Mouse (Mus musculus) hindbrain, postnatal 0 days (tissue): ENCODE measurements at regions not wholly inside any gene's neighbourhood (a gene's known extent, or its start where the extent isn't known, plus 50 kb on each side); places are given as distances from the start of the nearest gene placed in this dataset.

Experiments
- ATAC-seq: fragments of 200-750 bp; cut with Nextera tagmentation; 2 replicates; pipeline ENCODE4 v1.8.0; 2017; ENCODE audit warnings: mild to moderate bottlenecking, moderate TSS enrichment, moderate library complexity
- DNase-seq: peaks from one replicate; pipeline ENCODE4 v3.0.0-alpha.2; 2015; ENCODE audit warnings: low spot score
- H3K27ac ChIP-seq: fragments of 300-500 bp; sonication (generic); 2 replicates; pipeline ENCODE4 v1.5.1; 2014; ENCODE audit warnings: mild to moderate bottlenecking
- H3K27me3 ChIP-seq: fragments of 300-500 bp; sonication (generic); 2 replicates; pipeline ENCODE4 v1.6.1; 2014; ENCODE audit warnings: low read length, mixed read lengths; ENCODE audit not compliant: insufficient read depth
- H3K36me3 ChIP-seq: fragments of 300-500 bp; sonication (generic); 2 replicates; pipeline ENCODE4 v1.6.1; 2014; ENCODE audit warnings: low read length, mixed read lengths; ENCODE audit not compliant: insufficient read depth
- H3K4me1 ChIP-seq: fragments of 300-500 bp; sonication (generic); 2 replicates; pipeline ENCODE4 v1.6.1; 2014; ENCODE audit warnings: antibody characterized with exemption, low read length, mixed read lengths; ENCODE audit not compliant: insufficient read depth
- H3K4me2 ChIP-seq: fragments of 300-500 bp; sonication (generic); 2 replicates; pipeline ENCODE4 v1.6.1; 2014; ENCODE audit warnings: low read depth, mild to moderate bottlenecking, low read length, moderate library complexity, mixed read lengths
- H3K4me3 ChIP-seq: fragments of 300-500 bp; sonication (generic); 2 replicates; pipeline ENCODE4 v1.5.1; 2014; ENCODE audit warnings: low read length
- H3K9ac ChIP-seq: fragments of 300-500 bp; sonication (generic); replicated peaks from 2 replicates; pipeline ENCODE4 v1.6.1; 2014; ENCODE audit warnings: mild to moderate bottlenecking, low read length, moderate library complexity, mixed read lengths
- H3K9me3 ChIP-seq: fragments of 300-500 bp; sonication (generic); 2 replicates; pipeline ENCODE4 v1.6.1; 2016; ENCODE audit warnings: low read length, mixed read lengths
- CTCF ChIP-seq: IDR thresholded peaks from 2 replicates; pipeline ENCODE4 v1.5.1; 2016; ENCODE audit warnings: antibody characterized with exemption, control low read depth, low read depth
- WGBS: fragments of 180-500 bp; shearing (Covaris S2); extraction: QIAGEN DNeasy Blood & Tissue Kit; methylation state at CpG from one replicate; pipeline ENCODE4 v1.1.7; 2014; 5-methylcytosine and 5-hydroxymethylcytosine counted together

DNA sequence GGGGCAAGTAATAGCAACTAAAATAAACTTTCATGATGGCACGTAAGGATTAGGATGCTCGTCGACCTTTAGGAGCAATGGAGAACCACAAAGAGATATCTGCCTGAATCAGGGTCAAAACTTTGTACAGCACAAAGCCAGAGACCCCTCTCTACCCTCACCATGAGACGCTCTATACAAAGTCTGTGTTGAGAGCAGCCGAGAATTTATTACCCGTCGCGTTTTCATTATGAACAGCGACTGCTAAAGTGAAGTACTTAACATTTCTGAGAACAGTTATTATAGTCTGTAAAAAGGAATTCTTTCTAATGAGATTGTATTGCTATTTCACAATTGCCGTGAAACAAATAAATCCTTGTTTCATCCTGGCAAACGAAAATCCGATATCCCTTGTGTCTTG, 296.1 kb upstream of the Rsrc1 start:
- Histone ChIP-seq H3K4me2 (no peak overlapping the region), H3K9ac (no peak overlapping the region), H3K9me3 (no peaks in the 10 kb centered on the region), H3K4me1 (0 out of 2 replicates have a peak, but pooled peaks cover 4% of the 10 kb centered on the region), H3K27ac (no peak overlapping the region), H3K36me3 (no peaks in the 10 kb centered on the region), H3K27me3 (no peaks in the 10 kb centered on the region), H3K4me3 (no peak overlapping the region)
- TF ChIP-seq CTCF, result no peak
- 74% methylated on average over 12 of the region's 12 CpGs for WGBS
- DNase-seq, result no peak
- ATAC-seq, result no peak

DNA sequence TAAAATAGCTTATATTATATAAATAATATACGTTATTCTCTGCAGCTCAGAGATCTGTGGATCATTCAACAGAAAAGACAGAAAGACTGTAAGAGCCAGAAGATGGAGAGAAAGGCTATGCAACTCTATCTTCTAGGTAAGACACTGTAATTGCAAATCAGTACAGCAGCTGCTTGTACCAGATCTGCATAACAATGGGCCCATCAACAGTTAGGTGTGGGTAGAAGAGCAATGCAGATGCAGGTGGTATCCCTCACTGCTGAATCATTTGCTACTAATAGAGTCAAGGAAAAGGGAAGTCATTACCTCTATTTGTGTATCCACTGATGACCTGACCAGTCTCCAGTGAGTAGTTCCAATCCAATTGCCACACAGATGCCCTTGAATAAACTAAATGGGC, 294.1 kb upstream of the Rsrc1 start:
- no peak overlapping the region for H3K4me3 ChIP-seq
- no peak for ATAC-seq
- H3K27me3 ChIP-seq, result no peaks in the 10 kb centered on the region
- no peak for TF ChIP-seq CTCF
- 90% methylated on average over 1 of the region's 1 CpGs for WGBS
- no peaks in the 10 kb centered on the region for H3K9me3 ChIP-seq
- no peak overlapping the region for H3K9ac ChIP-seq
- H3K4me2 ChIP-seq, result no peak overlapping the region
- H3K27ac ChIP-seq, result no peak overlapping the region
- H3K36me3 ChIP-seq, result no peaks in the 10 kb centered on the region
- no peak for DNase-seq
- H3K4me1 ChIP-seq, result 0 out of 2 replicates have a peak, but pooled peaks cover 4% of the 10 kb centered on the region

DNA sequence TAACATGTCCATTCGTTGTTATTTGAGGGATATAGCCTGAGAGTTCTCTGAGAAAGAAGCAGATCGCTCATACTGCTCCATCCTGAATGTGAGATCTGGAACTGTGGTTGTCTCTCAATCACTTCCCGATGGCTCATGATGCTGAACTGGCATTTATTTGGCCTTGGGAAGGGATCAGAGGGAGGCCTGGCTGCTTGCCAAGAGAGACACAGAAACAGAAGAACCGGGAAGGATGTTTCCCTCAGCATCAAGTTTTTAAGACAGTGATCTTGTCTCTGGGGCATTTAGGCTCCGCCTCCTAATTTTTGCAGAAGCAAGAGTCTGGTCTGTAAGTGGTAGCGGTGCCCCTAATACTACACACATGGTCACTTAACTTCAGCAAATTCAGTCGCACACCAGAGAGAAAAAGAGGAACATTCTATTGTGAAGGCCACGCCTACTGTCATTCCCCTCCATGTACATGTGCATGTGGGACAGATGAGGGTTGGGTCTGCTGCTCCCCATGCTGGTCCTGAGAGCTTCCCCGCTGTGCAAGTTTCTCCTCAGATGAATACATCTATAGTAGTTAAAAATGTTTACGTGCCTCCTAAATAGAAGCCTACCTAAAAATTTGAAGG, 290.2 kb upstream of the Rsrc1 start:
- Histone ChIP-seq H3K4me2 (no peak overlapping the region), H3K27me3 (no peaks in the 10 kb centered on the region), H3K27ac (no peak overlapping the region), H3K9me3 (no peaks in the 10 kb centered on the region), H3K4me3 (no peak overlapping the region), H3K36me3 (no peaks in the 10 kb centered on the region), H3K9ac (no peak overlapping the region), H3K4me1 (0 out of 2 replicates have a peak, but pooled peaks cover 4% of the 10 kb centered on the region)
- peak; percentile 34 for DNase-seq
- 71% methylated on average over 10 of the region's 10 CpGs for WGBS
- TF ChIP-seq CTCF, result no peak
- no peak for ATAC-seq

DNA sequence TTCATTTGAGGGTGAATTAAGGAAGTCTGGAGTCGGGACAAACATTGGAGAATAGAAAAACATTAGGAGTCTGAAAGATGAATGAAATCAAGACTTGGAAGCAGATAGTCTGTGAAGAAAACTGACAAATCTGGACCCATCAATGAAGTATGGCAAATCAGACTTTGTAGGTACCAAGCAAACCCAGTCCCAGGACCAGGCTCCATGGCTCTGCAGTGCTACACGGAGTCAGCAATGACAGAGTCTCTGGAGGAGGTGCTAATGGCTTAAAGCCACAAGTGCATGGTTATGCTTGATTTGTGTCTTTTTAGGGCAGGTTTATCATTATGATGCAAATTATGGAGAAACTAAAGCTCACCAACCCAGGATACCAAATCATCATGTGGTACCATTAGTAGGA, 286.1 kb upstream of the Rsrc1 start:
- H3K27ac ChIP-seq, result no peak overlapping the region
- ATAC-seq (no peak), DNase-seq (no peak)
- H3K36me3 ChIP-seq, result no peaks in the 10 kb centered on the region
- no peak overlapping the region for H3K4me3 ChIP-seq
- TF ChIP-seq CTCF, result no peak
- H3K9ac ChIP-seq, result no peak overlapping the region
- 87% methylated on average over 2 of the region's 2 CpGs for WGBS
- H3K27me3 ChIP-seq, result no peaks in the 10 kb centered on the region
- no peak overlapping the region for H3K4me2 ChIP-seq
- no peaks in the 10 kb centered on the region for H3K4me1 ChIP-seq
- H3K9me3 ChIP-seq, result no peaks in the 10 kb centered on the region

DNA sequence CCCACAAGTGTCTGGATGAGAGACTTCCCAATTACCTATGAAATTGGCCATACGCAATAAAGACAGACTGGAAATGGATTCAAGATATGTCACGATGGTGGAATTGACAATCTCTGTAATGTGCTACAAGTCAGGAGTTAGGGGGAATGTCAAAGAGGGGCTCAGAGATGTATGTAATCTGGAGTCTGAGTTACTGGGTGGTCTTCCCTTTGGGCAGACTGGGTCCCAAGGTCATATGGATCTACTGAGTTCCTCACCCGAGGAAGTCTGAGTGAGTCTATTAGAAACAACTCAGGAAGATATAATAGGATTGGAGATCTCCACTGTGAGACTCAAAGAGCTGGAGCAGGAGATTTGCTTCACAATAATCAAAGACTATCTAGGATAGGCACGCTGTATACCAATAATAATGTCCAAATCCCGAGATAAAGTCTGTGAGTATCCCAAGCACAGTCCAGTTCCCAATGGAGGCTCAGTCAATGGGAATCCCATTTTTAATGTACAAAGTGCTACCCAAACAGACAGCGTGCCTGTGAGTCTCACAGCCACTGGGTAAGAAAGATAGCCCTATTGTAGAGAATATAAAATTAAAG, 285.4 kb upstream of the Rsrc1 start:
- WGBS, result 77% methylated on average over 6 of the region's 6 CpGs
- H3K4me3 ChIP-seq, result no peak overlapping the region
- DNase-seq (no peak), ATAC-seq (no peak)
- TF ChIP-seq CTCF, result no peak
- H3K4me2 ChIP-seq, result no peak overlapping the region
- H3K4me1 ChIP-seq, result no peaks in the 10 kb centered on the region
- H3K9me3 ChIP-seq, result no peaks in the 10 kb centered on the region
- H3K27ac ChIP-seq, result no peak overlapping the region
- no peaks in the 10 kb centered on the region for H3K36me3 ChIP-seq
- H3K9ac ChIP-seq, result no peak overlapping the region
- H3K27me3 ChIP-seq, result no peaks in the 10 kb centered on the region

DNA sequence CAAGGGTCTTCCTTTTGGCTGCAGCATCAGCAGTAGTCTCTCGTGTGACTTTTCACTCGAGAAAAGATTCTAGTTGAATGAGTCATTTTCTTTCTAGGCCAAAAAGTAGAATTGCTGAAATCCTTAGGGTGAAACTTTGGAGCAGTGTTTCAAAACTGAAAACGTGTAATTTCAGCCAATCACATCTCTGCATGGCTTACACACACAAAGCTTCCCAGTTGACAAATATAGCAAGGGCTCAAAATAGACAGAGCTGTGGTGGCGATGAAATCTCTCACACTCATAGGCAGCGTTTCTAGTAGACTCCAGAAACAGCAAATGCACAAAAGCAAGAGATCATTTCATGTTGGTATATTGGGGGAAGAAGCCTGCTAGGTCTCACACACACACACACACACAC, 283.1 kb upstream of the Rsrc1 start:
- Histone ChIP-seq H3K4me1 (no peaks in the 10 kb centered on the region), H3K4me3 (no peak overlapping the region), H3K9me3 (no peaks in the 10 kb centered on the region), H3K4me2 (no peak overlapping the region), H3K36me3 (no peaks in the 10 kb centered on the region), H3K27ac (no peak overlapping the region), H3K27me3 (no peaks in the 10 kb centered on the region), H3K9ac (no peak overlapping the region)
- no peak for ATAC-seq
- WGBS, result 77% methylated on average over 5 of the region's 5 CpGs
- DNase-seq, result no peak
- no peak for TF ChIP-seq CTCF

DNA sequence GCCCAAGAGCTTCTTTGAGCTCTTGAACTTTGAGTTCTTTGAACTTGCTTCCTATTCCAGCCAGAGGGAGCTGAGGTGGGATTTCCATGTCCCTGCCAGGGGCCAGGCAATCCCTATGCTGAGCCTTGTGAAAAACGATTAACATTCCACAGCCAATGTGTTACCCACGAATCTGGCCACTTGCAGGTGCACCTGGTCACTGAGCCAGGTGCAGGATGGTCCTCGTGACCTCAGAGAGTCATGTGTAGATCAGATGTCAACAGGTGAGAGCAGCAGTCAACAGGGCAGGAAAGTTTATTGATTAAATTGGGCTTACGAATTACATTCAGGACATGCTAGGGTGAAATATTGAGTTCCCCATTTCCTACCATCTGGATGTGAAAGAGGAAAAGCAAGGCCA, 275.4 kb upstream of the Rsrc1 start:
- TF ChIP-seq CTCF, result no peak
- Histone ChIP-seq H3K27ac (no peak overlapping the region), H3K9me3 (no peaks in the 10 kb centered on the region), H3K4me2 (no peak overlapping the region), H3K4me1 (no peaks in the 10 kb centered on the region), H3K9ac (no peak overlapping the region), H3K36me3 (no peaks in the 10 kb centered on the region), H3K27me3 (no peaks in the 10 kb centered on the region), H3K4me3 (no peak overlapping the region)
- DNase-seq (no peak), ATAC-seq (no peak)
- WGBS, result 86% methylated on average over 4 of the region's 4 CpGs
